Mouse (Mus musculus) E14TG2a.4 (cell line): ENCODE measurements around the gene Uap1l1.
A peak's percentile ranks its signal among the peaks of the same experiment; 100 is the strongest.

Experiments used
- H3K27me3 ChIP-seq: 2 replicates; pipeline ENCODE4 v1.6.1; 2014; ENCODE audit warnings: low read length, control low read depth; ENCODE audit not compliant: insufficient read depth
- H3K36me3 ChIP-seq: 2 replicates; pipeline ENCODE4 v1.6.1; 2014; ENCODE audit warnings: low read length, control low read depth; ENCODE audit not compliant: insufficient read depth
- H3K4me1 ChIP-seq: replicated peaks from 2 replicates; pipeline ENCODE4 v1.6.1; 2014; ENCODE audit warnings: low read depth, low read length, control low read depth
- H3K4me3 ChIP-seq: replicated peaks from 2 replicates; pipeline ENCODE4 v1.5.1; 2014; ENCODE audit warnings: mild to moderate bottlenecking, low read length
- H3K9me3 ChIP-seq: 2 replicates; pipeline ENCODE4 v1.6.1; 2014; ENCODE audit warnings: low read length, control low read depth
- CTCF ChIP-seq: conservative IDR thresholded peaks from 2 replicates; pipeline ENCODE4 v1.5.1; 2014; ENCODE audit warnings: low read length
- NANOG ChIP-seq: IDR thresholded peaks from 2 replicates; pipeline ENCODE4 v1.6.1; 2014; ENCODE audit warnings: borderline replicate concordance, low read length, mixed read lengths
- POU5F1 ChIP-seq: IDR thresholded peaks from 2 replicates; pipeline ENCODE4 v1.6.1; 2014; ENCODE audit warnings: low read length, borderline replicate concordance

Uap1l1 gene

GRCm38 (mm10) chr2:25398065-25398464 lies 32.6 kb upstream of the Uap1l1 start:
- Histone ChIP-seq H3K4me3 (no peak overlapping the region), H3K36me3 (no peaks in the 10 kb centered on the region), H3K9me3 (no peaks in the 10 kb centered on the region), H3K4me1 (peaks cover 49% of the 10 kb centered on the region), H3K27me3 (peaks cover 90% of the 10 kb centered on the region)
- no peak for TF ChIP-seq CTCF
- TF ChIP-seq NANOG: no peak
- no peak for TF ChIP-seq POU5F1

- H3K36me3 ChIP-seq: no peaks in the 10 kb centered on the region
- TF ChIP-seq CTCF (no peak), NANOG (no peak), POU5F1 (no peak)
- peaks cover 42% of the 10 kb centered on the region for H3K4me1 ChIP-seq
- H3K4me3 ChIP-seq: peak overlapping the region; percentile 86; the same call in 1 of the 2 replicates
- H3K27me3 ChIP-seq: peaks cover 95% of the 10 kb centered on the region
- no peaks in the 10 kb centered on the region for H3K9me3 ChIP-seq
Observed at GRCm38 (mm10) chr2:25397010-25397409, 31.5 kb upstream of the Uap1l1 start.

GRCm38 (mm10) chr2:25396597-25396983 lies 31.1 kb upstream of the Uap1l1 start:
- TF ChIP-seq CTCF (no peak), POU5F1 (no peak), NANOG (no peak)
- Histone ChIP-seq H3K27me3 (peaks cover 90% of the 10 kb centered on the region), H3K36me3 (no peaks in the 10 kb centered on the region)

GRCm38 (mm10) chr2:25395721-25396596 lies 30.5 kb upstream of the Uap1l1 start, which contains the start of gene Entpd2:
Entpd2 (plus strand) TSS chr2:25395874.
- TF ChIP-seq NANOG (no peak), POU5F1 (no peak), CTCF (no peak)
- Histone ChIP-seq H3K4me1 (peaks cover 39% of the 10 kb centered on the region), H3K36me3 (no peaks in the 10 kb centered on the region), H3K27me3 (peaks cover 84% of the 10 kb centered on the region), H3K4me3 (peak within 1 kb of the TSS; percentile 86), H3K9me3 (no peaks in the 10 kb centered on the region)

More at GRCm38 (mm10) chr2:25396597-25396983, 31.1 kb upstream of the Uap1l1 start:
- Histone ChIP-seq H3K4me1 (peaks cover 40% of the 10 kb centered on the region), H3K4me3 (peak overlapping the region; percentile 86), H3K9me3 (no peaks in the 10 kb centered on the region)

GRCm38 (mm10) chr2:25394281-25395221 lies 29.1 kb upstream of the Uap1l1 start:
- H3K27me3 ChIP-seq: peaks cover 70% of the 10 kb centered on the region
- peaks cover 31% of the 10 kb centered on the region for H3K4me1 ChIP-seq
- no peaks in the 10 kb centered on the region for H3K9me3 ChIP-seq
- TF ChIP-seq NANOG (no peak), POU5F1 (no peak), CTCF (no peak)
- H3K4me3 ChIP-seq: no peak overlapping the region
- H3K36me3 ChIP-seq: no peaks in the 10 kb centered on the region

GRCm38 (mm10) chr2:25391266-25391665 lies 25.8 kb upstream of the Uap1l1 start:
- H3K4me3 ChIP-seq: no peak overlapping the region
- H3K27me3 ChIP-seq: peaks cover 43% of the 10 kb centered on the region
- H3K4me1 ChIP-seq: peaks cover 24% of the 10 kb centered on the region

GRCm38 (mm10) chr2:25384492-25384891 lies 19.0 kb upstream of the Uap1l1 start:
- Histone ChIP-seq H3K4me1 (peaks cover 44% of the 10 kb centered on the region), H3K9me3 (no peaks in the 10 kb centered on the region), H3K36me3 (no peaks in the 10 kb centered on the region), H3K4me3 (no peak overlapping the region), H3K27me3 (peaks cover 17% of the 10 kb centered on the region)
- TF ChIP-seq CTCF (no peak), POU5F1 (no peak), NANOG (no peak)

More at GRCm38 (mm10) chr2:25391266-25391665, 25.8 kb upstream of the Uap1l1 start:
- Histone ChIP-seq H3K36me3 (no peaks in the 10 kb centered on the region), H3K9me3 (no peaks in the 10 kb centered on the region)
- TF ChIP-seq NANOG: no peak
- no peak for TF ChIP-seq POU5F1
- no peak for TF ChIP-seq CTCF

GRCm38 (mm10) chr2:25376589-25376988 lies 11.1 kb upstream of the Uap1l1 start:
- Histone ChIP-seq H3K27me3 (peaks cover 20% of the 10 kb centered on the region), H3K9me3 (no peaks in the 10 kb centered on the region), H3K4me3 (no peak overlapping the region), H3K4me1 (peaks cover 72% of the 10 kb centered on the region), H3K36me3 (peaks cover 55% of the 10 kb centered on the region)
- TF ChIP-seq NANOG: no peak
- TF ChIP-seq CTCF: peak; percentile 93
